Mouse (Mus musculus) lung, postnatal 0 days (tissue): ENCODE results near the gene Trdmt1.

Experiments used
- CTCF ChIP-seq: IDR thresholded peaks from 2 replicates; pipeline ENCODE4 v1.5.1; 2016; ENCODE audit warnings: antibody characterized with exemption, mild to moderate bottlenecking
- EP300 ChIP-seq: IDR thresholded peaks from 2 replicates; pipeline ENCODE4 v1.6.1; 2016; ENCODE audit warnings: antibody characterized with exemption, mild to moderate bottlenecking, control low read depth

DNA sequence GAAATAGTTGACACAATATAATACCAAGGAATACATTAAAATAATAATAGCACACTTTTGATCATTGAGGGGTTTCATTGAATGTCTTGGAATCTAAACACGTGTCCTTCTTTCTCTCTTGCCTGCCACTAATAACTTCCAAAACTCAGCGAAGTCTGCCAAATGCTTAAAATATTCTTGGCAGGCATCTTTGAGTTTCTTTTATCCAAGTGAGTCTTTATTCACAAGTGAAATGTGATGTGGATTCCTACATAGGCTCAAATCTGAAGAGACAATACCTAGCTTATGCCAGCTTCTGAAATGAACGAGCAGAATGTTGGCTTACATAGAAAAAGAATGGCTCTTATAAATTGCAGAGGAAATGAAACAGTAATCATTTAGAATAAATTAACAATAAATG, 4.3 kb upstream of the Trdmt1 start:
- no peak for TF ChIP-seq CTCF
- no peak for TF ChIP-seq EP300
